Mouse (Mus musculus) liver, adult 2 months (tissue): ENCODE data around the gene Gm1123. TPM values are rescaled to one million over a fixed set of nuclear protein-coding genes. Genes with fewer than 3 reads are reported as not detected.

Source experiments
- DNase-seq: peaks from one replicate; pipeline ENCODE4 v3.0.0-alpha.2; 2011; ENCODE audit warnings: low read depth, low spot score; ENCODE audit errors: extremely low read depth
- H3K27ac ChIP-seq: fragments of 200-500 bp; replicated peaks from 2 replicates; pipeline ENCODE4 v1.5.1; 2012; ENCODE audit warnings: low read depth, mild to moderate bottlenecking, control low read depth, inconsistent platforms, low read length; ENCODE audit not compliant: insufficient read depth
- H3K27me3 ChIP-seq: fragments of 200-500 bp; 2 replicates; pipeline ENCODE4 v1.6.1; 2012; ENCODE audit warnings: mild to moderate bottlenecking, moderate library complexity, low read length, inconsistent platforms; ENCODE audit not compliant: control insufficient read depth, insufficient read depth
- H3K36me3 ChIP-seq: fragments of 200-500 bp; 2 replicates; pipeline ENCODE4 v1.6.1; 2012; ENCODE audit warnings: low read length, inconsistent platforms; ENCODE audit not compliant: control insufficient read depth, insufficient read depth
- H3K4me1 ChIP-seq: fragments of 200-500 bp; 2 replicates; pipeline ENCODE4 v1.6.1; 2011; ENCODE audit warnings: low read length; ENCODE audit not compliant: control insufficient read depth, insufficient read depth
- H3K4me3 ChIP-seq: fragments of 200-500 bp; 2 replicates; pipeline ENCODE4 v1.5.1; 2011; ENCODE audit warnings: low read depth, mild to moderate bottlenecking, control low read depth, low read length, moderate library complexity; ENCODE audit not compliant: insufficient read depth
- H3K79me2 ChIP-seq: fragments of 200-500 bp; 2 replicates; pipeline ENCODE4 v1.6.1; 2012; ENCODE audit warnings: inconsistent platforms, mild to moderate bottlenecking, low read length, moderate library complexity; ENCODE audit not compliant: control insufficient read depth, insufficient read depth
- H3K9ac ChIP-seq: fragments of 200-500 bp; 2 replicates; pipeline ENCODE4 v1.6.1; 2012; ENCODE audit warnings: low read depth, mild to moderate bottlenecking, control low read depth, inconsistent platforms, low read length
- CTCF ChIP-seq: fragments of 200-500 bp; IDR thresholded peaks from 2 replicates; pipeline ENCODE4 v1.5.1; 2011; ENCODE audit warnings: low read depth, low read length, control low read depth
- POLR2A ChIP-seq: fragments of 200-500 bp; IDR thresholded peaks from 2 replicates; pipeline ENCODE4 v1.6.1; 2011; ENCODE audit warnings: low read length, control low read depth; ENCODE audit not compliant: insufficient read depth; ENCODE audit errors: extremely low read depth
- WGBS: fragments of 180-500 bp; shearing (Covaris S2); methylation state at CpG from one replicate; pipeline ENCODE4 v1.1.7; 2018; 5-methylcytosine and 5-hydroxymethylcytosine counted together
- polyA plus RNA-seq: library from polyadenylated mRNA; depleted of rRNA; stranded (reverse); fragments of >200 nt; gene quantifications from 2 replicates; pipeline ENCODE4 v1.2.3, GENCODE M21; 2012
- total RNA-seq: library from RNA; depleted of rRNA; stranded (reverse); fragments of >200 nt; gene quantifications from 2 replicates; pipeline ENCODE4 v1.2.3, GENCODE M21; 2014

Gene Gm1123
- total and polyA plus RNA-seq, 2 experiments = not detected

DNA sequence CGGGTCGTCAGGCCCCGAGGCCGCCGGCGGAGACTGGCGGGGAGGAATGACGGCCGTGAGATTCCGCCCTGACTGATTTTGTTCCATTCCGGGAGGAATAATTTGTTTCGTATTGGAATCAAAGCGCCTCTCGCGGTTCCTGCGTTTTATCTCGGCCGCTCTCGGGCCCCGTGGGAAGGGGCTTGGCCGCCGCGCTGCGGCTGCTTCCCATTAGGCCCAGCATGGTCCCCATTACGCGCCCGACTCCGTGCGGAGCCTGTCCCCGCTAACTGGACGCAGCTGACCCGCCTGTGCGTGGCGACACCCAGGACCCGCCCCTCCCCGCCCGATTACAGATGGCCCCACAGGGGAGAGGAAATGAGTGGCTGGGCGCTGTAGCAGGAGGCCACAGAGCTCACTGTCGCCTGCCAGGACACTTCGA lies 62.4 kb downstream of the Gm1123 start:
- DNase-seq = no peak
- Histone ChIP-seq H3K4me3 (peak overlapping the region; percentile 41; the same call in 1 of the 2 replicates), H3K27ac (no peak overlapping the region), H3K9ac (0 out of 2 replicates have a peak overlapping the region, but pooled peaks have one; percentile 12), H3K36me3 (no peaks in the 10 kb centered on the region), H3K79me2 (no peaks in the 10 kb centered on the region), H3K4me1 (peaks cover 6% of the 10 kb centered on the region; the same call in 1 of the 2 replicates), H3K27me3 (peaks cover 26% of the 10 kb centered on the region)
- 2% methylated on average over 40 of the region's 40 CpGs for WGBS
- TF ChIP-seq CTCF (no peak), POLR2A (no peak)

DNA sequence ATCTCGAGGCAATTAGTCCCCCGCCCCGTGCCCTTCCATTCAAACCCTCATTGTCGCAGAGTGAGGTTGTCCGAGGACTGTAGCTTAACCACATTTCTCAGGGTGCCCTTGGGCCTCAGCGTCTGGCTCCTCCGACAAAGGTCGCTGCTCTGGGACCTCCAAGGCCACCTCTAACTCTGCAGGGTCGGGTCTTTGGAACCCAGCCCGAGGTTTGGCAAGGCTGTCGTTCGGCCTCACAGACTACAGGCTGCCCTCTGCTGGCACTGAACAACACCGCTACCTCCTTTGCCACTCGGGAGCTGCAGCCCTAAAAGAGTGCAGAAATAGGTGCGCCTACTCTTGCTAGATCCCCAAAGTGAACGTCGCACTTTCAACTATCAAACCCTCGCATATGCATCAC lies 70.4 kb downstream of the Gm1123 start:
- Histone ChIP-seq H3K9ac (no peak overlapping the region), H3K27ac (no peak overlapping the region), H3K36me3 (no peaks in the 10 kb centered on the region), H3K79me2 (no peaks in the 10 kb centered on the region), H3K27me3 (peaks cover 27% of the 10 kb centered on the region), H3K4me3 (no peak overlapping the region), H3K4me1 (no peaks in the 10 kb centered on the region)
- WGBS = 8% methylated on average over 18 of the region's 18 CpGs
- DNase-seq = no peak
- peak; percentile 47 for TF ChIP-seq CTCF
- no peak for TF ChIP-seq POLR2A

DNA sequence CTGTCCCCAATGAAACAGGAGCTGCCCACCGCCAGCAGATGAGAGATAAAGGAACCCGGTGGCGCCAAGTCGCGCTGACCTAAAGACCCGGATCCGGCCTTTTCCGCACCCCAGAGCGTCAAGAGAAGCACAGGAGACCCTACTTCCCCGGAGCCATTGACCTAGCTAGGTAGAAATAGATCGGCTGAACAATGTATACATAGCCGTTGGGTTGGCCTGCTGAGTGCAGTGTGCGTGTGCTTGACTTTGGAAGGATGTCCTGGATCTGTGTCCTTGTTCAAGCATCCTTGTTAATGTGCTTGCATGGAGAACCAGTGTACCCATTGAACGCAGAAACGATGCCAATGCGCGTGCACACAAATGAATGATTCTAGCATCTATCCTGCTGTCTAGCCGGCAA lies 71.9 kb downstream of the Gm1123 start:
- Histone ChIP-seq H3K27me3 (peaks cover 35% of the 10 kb centered on the region), H3K27ac (no peak overlapping the region), H3K36me3 (no peaks in the 10 kb centered on the region), H3K9ac (no peak overlapping the region), H3K4me3 (no peak overlapping the region), H3K4me1 (no peaks in the 10 kb centered on the region), H3K79me2 (no peaks in the 10 kb centered on the region)
- WGBS = 13% methylated on average over 18 of the region's 18 CpGs
- DNase-seq = no peak
- TF ChIP-seq CTCF (no peak), POLR2A (no peak)

DNA sequence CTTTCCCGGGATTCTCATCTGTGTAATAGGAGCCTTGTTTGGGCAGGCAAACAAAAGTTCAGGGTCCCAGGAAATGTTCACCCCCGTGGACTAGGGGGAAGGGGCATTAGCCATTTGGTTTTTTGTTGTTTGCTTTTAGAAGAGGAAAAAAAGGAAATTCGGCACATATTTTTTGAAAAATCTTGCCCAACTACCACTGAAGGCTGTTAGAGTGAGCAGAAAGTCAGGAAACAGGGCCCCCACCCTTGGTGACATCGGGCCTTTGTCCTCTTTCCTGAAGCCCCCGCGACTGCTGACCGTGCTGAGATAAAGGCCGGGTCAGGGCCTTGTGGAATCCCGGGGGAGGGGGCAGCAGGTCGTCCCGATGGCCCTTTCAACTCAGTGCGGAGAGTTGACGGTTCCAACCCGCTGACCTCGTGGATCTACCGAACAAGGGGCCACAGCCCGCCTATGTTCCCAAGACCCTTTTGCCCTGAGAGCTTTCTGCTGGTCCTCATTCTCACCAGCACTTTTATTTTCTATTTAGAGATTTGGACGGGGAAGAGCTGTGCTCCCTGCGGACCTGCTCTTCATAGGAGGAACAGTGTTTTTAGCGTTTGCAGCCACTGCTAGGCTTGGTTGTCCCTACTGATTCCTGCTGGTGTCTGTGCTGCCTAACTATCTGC lies 72.9 kb downstream of the Gm1123 start:
- Histone ChIP-seq H3K4me1 (no peaks in the 10 kb centered on the region), H3K79me2 (no peaks in the 10 kb centered on the region), H3K4me3 (no peak overlapping the region), H3K36me3 (no peaks in the 10 kb centered on the region), H3K27me3 (peaks cover 33% of the 10 kb centered on the region), H3K9ac (no peak overlapping the region), H3K27ac (no peak overlapping the region)
- DNase-seq = no peak
- WGBS = 3% methylated on average over 20 of the region's 20 CpGs
- no peak for TF ChIP-seq POLR2A
- no peak for TF ChIP-seq CTCF

DNA sequence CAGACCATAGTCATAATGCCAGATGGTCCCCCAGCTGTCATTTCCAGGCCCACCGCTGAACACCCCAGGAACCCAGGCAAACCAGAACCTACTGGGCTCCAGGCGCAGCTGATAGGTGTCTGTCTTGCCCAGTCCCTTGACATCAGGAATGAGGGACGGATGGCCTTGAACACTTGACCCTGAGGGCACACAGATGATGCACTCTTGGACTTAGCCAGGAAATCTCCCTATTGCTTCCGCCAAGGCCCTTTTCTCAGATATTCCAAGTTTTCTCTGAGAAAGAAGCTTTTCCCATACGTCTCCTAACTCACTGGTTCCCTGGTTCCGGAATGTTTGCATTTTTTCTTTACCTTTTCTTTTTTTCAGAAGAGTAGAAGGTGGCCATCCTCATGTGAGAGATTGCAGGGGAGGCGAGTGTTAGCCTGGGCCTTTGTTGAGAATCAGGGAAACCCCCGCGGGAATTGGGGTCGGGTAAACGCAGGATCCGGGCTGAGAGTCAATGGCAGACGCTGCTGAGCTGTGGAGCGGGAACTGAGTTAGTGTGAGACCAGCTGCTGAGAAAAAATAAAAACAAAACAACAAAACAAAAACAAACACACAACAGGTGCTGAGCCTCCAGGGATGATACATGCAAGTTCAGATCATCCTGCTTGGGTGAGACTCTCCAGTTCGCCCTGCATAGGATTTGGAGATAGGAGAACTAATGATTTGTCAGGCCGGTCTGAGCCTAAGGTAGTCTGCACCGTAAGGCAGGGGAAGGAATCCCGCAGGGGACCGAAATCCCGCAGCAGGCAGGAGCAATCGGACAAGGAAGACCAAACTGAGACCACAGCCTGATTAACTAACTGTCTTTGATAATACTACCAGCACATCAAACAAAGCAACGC lies 73.7 kb downstream of the Gm1123 start:
- no peak for DNase-seq
- 15% methylated on average over 22 of the region's 22 CpGs for WGBS
- H3K27me3 ChIP-seq = peaks cover 37% of the 10 kb centered on the region

More for the DNA sequence above, 73.7 kb downstream of the Gm1123 start:
- H3K79me2 ChIP-seq = no peaks in the 10 kb centered on the region
- H3K27ac ChIP-seq = no peak overlapping the region
- no peak overlapping the region for H3K9ac ChIP-seq
- no peak overlapping the region for H3K4me3 ChIP-seq
- no peaks in the 10 kb centered on the region for H3K4me1 ChIP-seq
- TF ChIP-seq CTCF = no peak
- no peak for TF ChIP-seq POLR2A
- no peaks in the 10 kb centered on the region for H3K36me3 ChIP-seq
